Mouse (Mus musculus): ENCODE data around the gene Ecd.

The Ecd gene

GRCm38 (mm10) chr14:20347991-20348541 is at the start of gene Ecd, which contains the start of gene Fam149b:
Gene Ecd (minus strand): TSS chr14:20348121.
Gene Fam149b (plus strand): TSS chr14:20348162.
- peak; percentile 92 for DNase-seq (ENCODE audit: low spot score)

- DNase-seq (ENCODE audit: low spot score), result no peak
Measured at GRCm38 (mm10) chr14:20397220-20397619, 49.3 kb upstream of the Ecd start.

DNA sequence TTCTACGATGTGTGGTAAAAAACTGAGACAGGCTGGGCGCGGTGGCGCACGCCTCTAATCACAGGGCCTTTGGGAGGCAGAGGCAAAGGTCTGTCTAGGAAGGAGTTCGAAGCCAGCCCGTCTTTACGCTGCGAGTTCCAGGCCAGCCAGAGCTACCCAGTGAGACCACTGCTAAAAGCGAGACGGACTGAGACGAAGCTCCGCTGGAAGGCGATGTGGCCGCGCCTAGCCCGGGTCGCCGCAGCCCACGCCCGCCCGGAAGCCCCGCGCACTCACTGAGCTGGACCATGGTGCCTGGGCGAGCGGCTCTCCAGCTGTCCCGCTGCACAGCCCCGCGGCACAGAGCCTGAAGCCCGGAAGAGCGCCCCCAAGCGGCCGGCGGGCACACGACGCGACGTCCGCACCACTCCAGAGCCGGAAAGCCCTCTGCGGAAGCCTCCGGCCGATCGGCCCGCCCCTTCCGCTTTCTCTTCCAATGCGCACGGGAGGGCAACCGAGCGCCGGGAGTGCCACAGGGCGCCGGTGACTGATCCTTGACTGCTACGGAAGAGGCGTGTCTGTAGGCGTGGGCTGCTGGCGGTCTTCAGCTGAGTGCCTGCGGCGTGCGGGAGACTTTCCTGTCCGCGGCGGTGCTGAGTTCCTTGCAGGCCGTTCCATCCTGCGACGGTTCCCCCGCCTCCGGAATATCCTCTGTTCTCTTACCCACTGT is 45.4 kb upstream of the Ecd start, which contains the start of gene Mrps16:
Gene Mrps16, minus strand, starts transcription at position 430 of the 709 bp plus-strand sequence.
- DNase-seq (ENCODE audit: low spot score), result peak; percentile 82

DNA sequence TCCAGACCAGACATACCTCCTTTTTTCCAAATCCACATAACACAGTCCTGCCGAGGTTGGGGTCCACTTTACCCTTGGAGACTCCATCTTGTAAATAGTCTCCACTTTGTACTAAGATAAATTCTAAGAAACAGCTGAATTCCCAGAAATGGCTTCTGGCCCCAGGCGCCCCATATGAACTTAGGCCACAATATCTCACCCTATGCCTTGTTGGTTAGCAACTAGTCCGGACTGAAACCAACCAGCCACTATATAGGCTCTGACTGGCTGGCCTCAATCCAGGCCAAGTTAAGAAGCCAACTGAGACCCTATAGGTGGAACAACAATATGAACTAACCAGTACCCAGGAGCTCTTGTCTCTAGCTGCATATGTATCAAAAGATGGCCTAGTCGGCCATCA is 44.4 kb upstream of the Ecd start:
- no peak for DNase-seq (ENCODE audit: low spot score)

- DNase-seq (ENCODE audit: low spot score), result no peak
Measured at GRCm38 (mm10) chr14:20389446-20390079, 41.6 kb upstream of the Ecd start.

- peak; percentile 93 for DNase-seq (ENCODE audit: low spot score)
Measured at GRCm38 (mm10) chr14:20388441-20389129, 40.7 kb upstream of the Ecd start, which contains the start of gene Dnajc9. Gene Dnajc9 (minus strand): TSS chr14:20388910.

GRCm38 (mm10) chr14:20379753-20380430 is 32.0 kb upstream of the Ecd start:
- no peak for DNase-seq (ENCODE audit: low spot score)

GRCm38 (mm10) chr14:20379087-20379640 is 31.2 kb upstream of the Ecd start:
- DNase-seq (ENCODE audit: low spot score), result no peak

DNA sequence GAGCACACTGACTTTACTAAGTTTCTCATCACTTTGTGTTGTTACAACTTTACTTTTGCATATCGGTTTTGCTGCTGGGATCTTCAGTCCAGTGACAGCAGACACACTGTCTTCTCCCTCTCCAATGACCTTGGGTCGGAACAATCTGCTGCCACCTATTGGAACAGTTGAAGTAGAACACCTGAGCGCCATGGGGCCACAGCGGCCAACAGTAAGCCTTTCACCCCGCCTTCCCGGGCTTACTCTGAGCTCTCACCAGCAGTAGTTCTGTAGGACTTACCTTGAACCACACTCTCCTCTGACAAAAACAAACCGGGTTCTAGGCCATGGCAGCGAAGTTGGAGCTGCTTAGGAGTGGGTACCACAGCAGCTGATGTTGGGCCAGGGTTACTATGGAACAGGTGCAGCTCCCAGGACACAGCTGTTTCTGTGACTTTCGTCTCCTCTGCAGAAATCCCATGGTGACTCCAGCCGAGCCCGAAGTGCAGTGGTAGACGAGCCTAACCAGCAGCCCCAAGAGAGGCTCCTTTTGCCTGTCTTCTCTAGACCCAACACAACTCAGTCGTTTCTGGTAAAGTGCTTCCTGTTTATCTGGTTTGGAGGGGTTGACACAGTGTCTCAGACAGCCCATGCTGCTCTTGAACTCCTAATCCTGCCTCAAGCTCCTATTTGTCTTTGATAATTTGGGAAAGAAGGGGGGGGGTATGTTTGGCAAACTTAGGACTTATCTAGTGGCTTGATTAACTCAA is 30.6 kb upstream of the Ecd start:
- peak; percentile 26 for DNase-seq (ENCODE audit: low spot score)

GRCm38 (mm10) chr14:20377112-20377521 is 29.2 kb upstream of the Ecd start:
- no peak for DNase-seq (ENCODE audit: low spot score)

- DNase-seq (ENCODE audit: low spot score), result no peak
Measured at GRCm38 (mm10) chr14:20371854-20372253, 23.9 kb upstream of the Ecd start.

- no peak for DNase-seq (ENCODE audit: low spot score)
Measured at GRCm38 (mm10) chr14:20370798-20371197, 22.9 kb upstream of the Ecd start.

DNA sequence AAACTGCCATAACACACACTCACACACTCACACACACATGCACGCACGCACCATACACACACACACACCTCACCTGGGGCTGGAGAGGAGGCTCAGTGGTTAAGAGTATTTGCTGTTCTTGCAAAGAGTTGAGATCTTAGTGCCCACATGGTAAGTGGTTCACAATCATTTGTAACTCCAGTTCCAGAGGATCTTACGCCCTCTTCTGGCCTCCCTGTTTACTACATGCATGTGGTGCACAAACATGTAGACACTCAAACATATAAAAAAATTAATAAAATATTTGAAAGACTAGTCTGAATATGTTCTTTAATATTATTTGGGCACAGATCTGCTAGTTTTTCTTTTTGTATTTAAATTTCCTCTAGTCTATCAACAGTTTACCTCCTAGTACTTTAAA is 20.4 kb upstream of the Ecd start:
- no peak for DNase-seq (ENCODE audit: low spot score)

DNA sequence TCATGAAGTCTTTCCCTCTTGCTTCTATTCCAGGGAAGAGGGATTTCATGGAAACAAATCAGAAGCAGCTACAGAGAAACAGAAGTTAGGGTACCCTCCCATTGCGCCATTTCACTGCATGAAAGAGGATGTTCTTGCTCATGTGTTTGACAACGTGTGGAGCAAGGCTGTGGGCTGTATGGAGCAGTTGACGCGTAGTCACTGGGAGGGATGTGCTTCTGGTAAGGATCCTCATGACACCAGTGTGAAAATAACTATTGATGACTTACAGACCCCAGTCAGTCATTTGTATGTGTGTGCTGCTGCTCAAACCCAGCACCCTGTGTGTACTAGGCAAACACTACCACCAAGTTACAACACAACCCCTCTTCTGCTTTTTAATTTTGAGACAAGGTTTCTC is 15.3 kb upstream of the Ecd start:
- no peak for DNase-seq (ENCODE audit: low spot score)

- no peak for DNase-seq (ENCODE audit: low spot score)
Measured at GRCm38 (mm10) chr14:20347441-20347990, 405 bp downstream of the Ecd start.

- no peak for DNase-seq (ENCODE audit: low spot score)
Measured at GRCm38 (mm10) chr14:20345885-20346284, 2.0 kb downstream of the Ecd start.

GRCm38 (mm10) chr14:20340866-20341265 is 7.1 kb downstream of the Ecd start:
- DNase-seq (ENCODE audit: low spot score), result no peak

DNA sequence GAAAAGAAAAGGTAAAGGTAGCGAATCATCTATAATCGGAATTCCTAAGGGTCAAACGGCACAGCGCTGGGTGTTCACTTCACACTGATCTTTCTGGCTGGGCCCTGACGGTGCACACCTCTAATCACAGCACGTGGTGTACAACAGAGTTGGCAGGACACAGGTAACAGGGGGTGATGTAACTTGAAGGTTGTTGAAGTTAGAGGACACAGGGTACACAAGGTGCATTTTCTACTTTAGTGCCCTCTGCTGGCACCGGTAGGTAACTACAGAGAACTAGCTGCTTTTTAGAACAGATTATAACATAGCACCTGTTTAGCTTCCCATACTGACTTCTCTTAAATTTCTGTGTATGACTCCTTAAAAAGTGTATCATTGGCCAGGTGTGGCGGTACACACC is 7.8 kb downstream of the Ecd start:
- no peak for DNase-seq (ENCODE audit: low spot score)

GRCm38 (mm10) chr14:20339415-20339814 is 8.5 kb downstream of the Ecd start:
- DNase-seq (ENCODE audit: low spot score), result no peak

DNA sequence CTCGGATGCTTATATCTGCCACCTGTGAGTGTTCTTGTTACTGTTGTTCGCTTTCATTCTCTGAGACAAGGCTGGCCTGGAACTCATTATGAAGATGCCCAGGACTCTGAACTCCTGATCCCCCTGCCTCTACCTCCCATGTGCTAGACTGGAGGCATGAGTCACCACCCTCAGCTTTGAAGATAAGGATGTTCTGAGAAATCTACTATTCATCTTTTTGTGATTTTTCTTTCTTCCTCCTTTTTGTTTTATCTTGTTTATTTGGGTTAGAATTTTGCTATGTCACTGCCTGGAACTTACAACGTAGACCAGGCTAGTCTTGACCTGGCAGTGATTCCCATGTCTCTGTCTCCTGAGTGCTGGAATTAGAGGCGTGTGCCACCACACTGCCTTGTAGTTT is 16.6 kb downstream of the Ecd start:
- no peak for DNase-seq (ENCODE audit: low spot score)

GRCm38 (mm10) chr14:20328474-20328873 is 19.4 kb downstream of the Ecd start:
- no peak for DNase-seq (ENCODE audit: low spot score)
